Mouse (Mus musculus) embryonic facial prominence, embryonic 14.5 days (tissue): Measurements from ENCODE around the gene Atp6v1g1. TPM values are rescaled to one million over a fixed set of nuclear protein-coding genes. Genes with fewer than 3 reads are reported as not detected.

ENCODE experiments used
- polyA plus RNA-seq: library from polyadenylated mRNA; unstranded; fragments of >200 nt; fragmentation: Nextera tagmentation; extraction: Ambion mirVana; gene quantifications from 2 replicates; pipeline ENCODE4 v1.2.1, GENCODE M21; 2014

The Atp6v1g1 gene
- polyA plus RNA-seq, 1 experiment from 2014 or later, result 275 TPM

Other genes with a start within 250 kb of the Atp6v1g1 start
- gene Orm1, start 200.2 kb upstream of the Atp6v1g1 start, polyA plus RNA-seq, result 0.84 and 2.5 TPM in 2 replicates
- gene Orm3, start 188.6 kb upstream of the Atp6v1g1 start, polyA plus RNA-seq, result not detected in 2 replicates
- not detected in 2 replicates for gene Orm2, start 182.3 kb upstream of the Atp6v1g1 start, polyA plus RNA-seq
- 5.2 and 5.9 TPM in 2 replicates for gene Akna, start 141.4 kb upstream of the Atp6v1g1 start, polyA plus RNA-seq
- 4.4 and 5.0 TPM in 2 replicates for gene Whrn, start 48.8 kb upstream of the Atp6v1g1 start, polyA plus RNA-seq
- 5.3 and 7.8 TPM in 2 replicates for gene Tmem268, start 14.0 kb downstream of the Atp6v1g1 start, polyA plus RNA-seq
- gene Gm11213, start 60.5 kb downstream of the Atp6v1g1 start, polyA plus RNA-seq, result not detected in 2 replicates
- gene Tex48, start 77.7 kb downstream of the Atp6v1g1 start, polyA plus RNA-seq, result not detected in 2 replicates
- gene Gm11214, start 118.6 kb downstream of the Atp6v1g1 start, polyA plus RNA-seq, result not detected in 2 replicates
- 0.21 TPM in 1 of 2 replicates, not detected in the other for gene Tnfsf15, start 200.3 kb downstream of the Atp6v1g1 start, polyA plus RNA-seq